Mouse (Mus musculus) layer of hippocampus, adult 18-20 months (tissue): Measurements from ENCODE around the gene Tkfc. TPM values are rescaled to one million over a fixed set of nuclear protein-coding genes. Genes with fewer than 3 reads are reported as not detected.

Experiments used
- DNase-seq, 2 experiments: peaks; one replicate each; pipeline ENCODE4 v3.0.0; 2022; ENCODE audit warnings: low spot score in 2 of 2
- long read RNA-seq: library from polyadenylated mRNA; stranded (forward); transcript quantifications from one replicate; pipeline ENCODE4 v2.0.0, GENCODE M21; 2021
- total RNA-seq, 2 experiments: library from RNA; stranded (reverse); gene quantifications; 2 replicates each; pipeline ENCODE4 v1.2.3; 2021

The Tkfc gene
- total RNA-seq = 10 to 100 TPM; 15.2 to 16.8 TPM
- long read RNA-seq, partial matches to known transcripts = 0 of 11 reads
- long read RNA-seq, other reads (novel, unspliced or antisense) = 8 of 11 reads

DNA sequence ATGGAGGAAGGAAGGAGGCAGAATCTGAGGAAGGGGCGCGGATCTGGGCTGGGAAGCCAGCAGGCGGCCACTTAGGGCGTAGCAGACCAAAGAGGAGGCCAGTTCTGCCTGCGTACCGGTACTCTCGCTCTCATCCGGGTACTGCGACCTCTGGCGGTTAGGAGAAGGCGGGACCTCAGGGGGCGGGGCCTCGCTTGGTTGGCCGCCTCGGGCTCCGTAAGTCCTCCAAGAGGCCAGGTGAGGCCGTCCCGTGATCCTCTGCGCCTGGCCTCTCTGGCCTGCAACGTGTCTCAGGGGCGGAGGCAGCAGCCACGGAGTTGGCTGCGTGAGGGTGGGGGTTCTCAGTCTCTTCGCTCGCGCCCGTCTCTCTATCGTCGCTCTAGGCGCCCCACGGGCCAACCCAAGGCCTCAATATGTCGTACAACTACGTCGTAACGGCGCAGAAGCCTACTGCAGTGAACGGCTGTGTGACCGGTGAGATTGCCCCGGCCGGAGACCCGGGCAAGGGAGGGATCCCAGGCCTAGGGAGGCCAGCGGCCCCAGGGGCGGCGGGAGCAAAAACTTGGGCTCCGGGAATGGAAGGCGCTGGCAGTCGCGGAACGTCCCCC, at the start of gene Tkfc, which contains the start of gene Ddb1:
Gene Tkfc (minus strand): TSS at position 362 of the 608 bp plus-strand sequence.
Gene Ddb1 (plus strand): TSS at position 35 of the 608 bp plus-strand sequence.
- DNase-seq = peak; percentile 98 to 99

DNA sequence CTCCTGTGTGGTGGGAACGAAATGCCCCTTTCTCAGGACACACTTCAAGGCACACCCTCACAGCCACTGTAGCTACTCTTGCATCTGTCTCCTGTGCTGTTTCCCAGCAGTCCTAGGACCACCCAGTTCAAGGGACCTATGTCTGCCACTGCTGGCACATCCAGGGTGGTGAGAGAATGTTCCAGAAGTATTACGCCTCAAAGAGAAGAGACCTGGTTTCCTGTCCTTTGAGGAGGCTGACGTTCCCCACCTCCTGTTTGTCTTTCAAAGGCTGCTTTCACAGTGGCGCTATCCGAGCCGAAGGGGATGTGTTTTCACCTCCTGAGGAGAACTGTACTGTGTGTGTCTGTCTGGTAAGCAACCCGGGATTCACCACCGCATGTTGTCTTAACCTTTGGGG, 42.7 kb upstream of the Tkfc start:
- no peak for DNase-seq

DNA sequence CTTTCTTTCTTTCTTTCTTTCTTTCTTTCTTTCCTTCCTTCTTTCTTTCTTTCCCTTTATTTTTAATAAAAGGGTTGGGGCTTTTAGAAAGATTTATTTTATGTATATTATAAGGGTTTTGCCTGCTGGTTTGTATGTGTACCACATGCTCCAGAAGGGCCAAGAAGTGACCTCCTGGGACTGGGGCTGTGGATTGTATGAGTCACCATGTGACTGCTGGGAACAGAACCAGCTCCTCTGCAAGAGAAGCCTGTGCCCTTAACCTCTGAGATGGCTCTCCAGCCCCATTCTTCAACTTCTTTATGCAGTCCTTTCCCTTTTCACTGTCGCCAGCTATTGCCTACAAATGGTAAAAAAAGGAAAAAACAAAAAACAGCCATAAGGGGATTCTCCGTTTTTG, 40.2 kb upstream of the Tkfc start:
- no peak for DNase-seq

DNA sequence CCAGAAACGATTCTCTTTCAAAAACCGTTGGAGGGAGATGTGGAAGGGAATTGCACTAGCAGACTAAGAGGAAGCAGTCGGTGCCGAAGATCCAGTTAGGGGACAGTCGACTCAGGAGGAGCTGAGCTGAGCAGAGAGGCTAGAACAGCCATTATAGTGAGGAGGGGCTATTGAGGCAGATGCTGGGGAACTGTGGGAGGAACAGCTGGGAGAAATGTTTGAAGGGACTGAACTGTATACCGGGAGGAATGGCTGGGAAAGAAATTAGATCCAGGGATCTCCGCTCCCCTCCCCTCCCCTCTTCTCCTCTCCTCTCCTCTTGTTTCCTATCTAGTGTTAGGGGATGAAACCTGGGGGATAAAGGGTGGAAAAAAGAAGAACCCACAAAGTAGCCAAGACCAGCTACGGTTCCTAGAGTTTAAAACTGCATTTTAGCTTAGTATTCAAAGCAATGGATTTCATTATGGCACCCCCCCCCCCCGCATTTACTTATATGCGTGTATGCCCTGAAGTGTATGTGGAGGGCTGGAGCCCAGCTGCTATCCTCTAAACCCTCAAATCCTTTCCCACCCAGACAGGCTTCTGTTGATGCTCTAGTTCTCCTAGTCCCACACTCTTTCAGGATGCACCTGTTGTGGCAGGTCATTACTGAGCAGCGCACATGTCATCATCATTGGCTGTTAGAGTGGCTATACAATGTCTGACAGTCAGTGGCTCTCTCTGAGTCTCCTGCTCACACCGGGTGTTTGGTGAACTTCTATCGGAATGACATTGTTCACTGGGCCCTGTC, 35.3 kb upstream of the Tkfc start:
- no peak for DNase-seq

DNA sequence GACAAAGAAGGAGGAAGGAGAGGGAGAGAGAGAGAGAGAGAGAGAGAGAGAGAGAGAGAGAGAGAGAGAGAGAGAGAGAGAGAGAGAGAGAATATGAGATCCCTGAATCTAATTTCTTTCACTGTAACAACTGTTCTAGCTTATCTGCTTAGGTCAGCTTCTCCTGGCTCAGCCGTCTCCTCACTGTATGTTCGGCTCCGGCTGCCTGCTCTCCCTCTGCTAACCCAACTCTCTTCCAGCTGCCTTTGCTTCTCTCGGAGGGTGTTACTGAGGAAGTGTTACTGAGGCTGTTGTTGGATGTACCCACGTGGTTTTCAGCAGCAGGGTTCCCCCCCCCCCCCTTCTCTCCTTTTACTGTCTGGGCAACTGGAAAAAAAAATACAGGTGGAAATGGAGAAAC, 34.6 kb upstream of the Tkfc start:
- DNase-seq = no peak

DNA sequence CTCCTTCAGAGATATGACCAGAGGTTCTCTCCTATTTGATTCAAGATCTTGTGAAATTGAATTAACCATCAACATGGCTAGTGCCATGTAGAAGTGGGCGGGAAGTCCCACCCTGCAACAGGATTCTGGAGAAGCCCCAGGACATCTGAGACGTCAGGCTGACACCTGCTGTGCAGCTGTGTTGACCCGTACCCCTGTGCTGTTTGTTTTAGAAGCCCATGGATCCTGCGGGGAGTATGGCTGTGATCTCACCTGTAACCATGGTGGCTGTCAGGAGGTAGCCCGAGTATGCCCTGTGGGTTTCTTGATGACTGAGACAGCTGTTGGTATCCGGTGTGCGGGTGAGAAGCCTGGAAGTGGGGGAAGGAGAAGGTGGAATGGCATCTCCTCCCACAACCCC, 32.4 kb upstream of the Tkfc start:
- DNase-seq = no peak

DNA sequence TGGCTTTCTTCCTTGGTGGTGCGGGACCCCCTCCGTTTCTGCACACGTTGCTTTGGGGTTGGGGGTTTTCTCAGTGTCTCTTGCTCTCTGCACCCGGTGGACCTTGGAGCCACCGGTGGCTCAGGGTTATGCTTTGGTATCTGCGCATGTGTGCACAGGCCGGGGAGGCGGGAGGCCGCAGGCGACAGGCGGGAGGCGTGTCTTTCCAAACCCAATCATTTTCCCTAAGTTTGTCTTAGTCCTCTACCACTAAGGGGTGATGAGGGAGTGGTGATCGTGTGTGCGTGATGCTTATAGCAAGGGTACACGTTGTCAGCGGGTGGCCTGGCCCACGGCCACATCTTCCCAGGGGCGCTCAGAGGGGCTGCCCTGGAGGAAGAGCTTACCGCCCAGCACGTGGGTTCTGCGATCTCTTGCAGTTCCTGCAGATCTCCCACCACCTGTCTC, 29.4 kb upstream of the Tkfc start:
- peak; percentile 61 to 82 for DNase-seq

DNA sequence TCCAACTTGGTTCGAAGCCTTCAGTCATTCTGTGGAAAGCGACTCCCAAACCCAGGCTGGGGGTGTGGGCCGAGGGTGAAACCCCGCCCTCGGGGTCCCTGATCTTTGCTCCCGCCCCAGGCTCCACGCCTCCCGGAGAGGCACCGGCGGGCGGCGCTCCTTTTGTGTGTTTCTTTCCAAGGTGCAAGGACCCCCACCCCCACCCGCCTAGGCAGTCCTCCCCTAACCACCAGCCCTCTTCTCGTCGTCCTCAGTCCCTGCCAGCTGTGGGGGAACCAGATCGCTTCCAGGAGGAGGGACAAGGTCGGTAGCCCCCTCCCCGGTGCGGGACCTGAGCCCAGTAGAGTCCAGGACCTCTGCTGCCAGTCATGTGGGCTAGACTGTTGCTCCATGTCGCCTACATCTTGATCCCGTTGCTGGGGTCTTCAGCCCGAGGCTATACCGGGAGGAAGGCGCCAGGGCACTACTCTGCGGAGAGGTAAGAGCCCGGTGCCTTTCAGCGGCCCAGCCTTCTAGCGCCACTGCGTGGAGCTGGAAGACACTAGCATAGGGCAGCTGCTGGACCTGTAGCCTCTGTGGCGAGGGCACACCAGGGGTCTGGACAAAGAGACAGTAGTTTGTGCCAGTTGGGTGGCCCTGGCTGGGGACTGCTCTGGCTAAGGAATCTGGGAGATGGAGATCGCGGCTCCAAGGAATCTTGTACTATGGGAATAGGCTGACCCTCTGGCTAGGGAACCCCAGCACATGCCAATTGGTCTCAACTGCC, 28.8 kb upstream of the Tkfc start, which contains the start of gene Vwce:
Gene Vwce (plus strand): TSS at position 108 of the 766 bp plus-strand sequence.
- peak in 1 of 2 experiments; percentile 36 for DNase-seq

DNA sequence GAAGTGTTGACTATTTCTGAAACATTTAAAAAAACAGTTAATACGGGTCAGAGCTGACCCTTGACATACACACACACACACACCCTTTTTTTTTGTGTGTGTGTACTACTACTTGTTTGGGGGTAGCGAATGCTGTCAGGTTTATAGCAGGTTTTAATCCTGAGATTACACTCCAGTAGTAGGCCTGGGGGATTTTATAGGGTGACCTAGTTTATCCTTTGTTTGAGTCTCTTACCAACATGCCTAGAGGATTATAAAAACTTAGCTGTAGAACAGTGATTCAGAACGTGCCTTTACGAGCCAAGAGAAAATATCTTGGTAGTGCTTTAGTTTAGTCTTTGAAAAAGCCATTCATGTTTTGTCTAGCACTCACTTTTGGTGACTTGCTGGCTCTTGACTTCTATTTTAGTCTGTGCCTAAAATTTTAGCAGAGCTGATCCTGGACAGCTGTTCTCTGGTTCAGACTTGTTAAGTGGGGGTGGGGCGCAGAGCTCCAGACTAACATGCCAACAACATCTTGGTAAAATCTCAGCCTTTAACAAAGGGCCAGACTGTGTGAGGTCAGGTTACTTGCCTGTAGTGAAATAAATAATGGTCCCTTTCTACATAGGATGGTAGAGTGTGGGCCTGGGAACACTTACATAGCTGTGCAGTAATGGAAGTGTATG, 3.3 kb upstream of the Tkfc start:
- DNase-seq = no peak

DNA sequence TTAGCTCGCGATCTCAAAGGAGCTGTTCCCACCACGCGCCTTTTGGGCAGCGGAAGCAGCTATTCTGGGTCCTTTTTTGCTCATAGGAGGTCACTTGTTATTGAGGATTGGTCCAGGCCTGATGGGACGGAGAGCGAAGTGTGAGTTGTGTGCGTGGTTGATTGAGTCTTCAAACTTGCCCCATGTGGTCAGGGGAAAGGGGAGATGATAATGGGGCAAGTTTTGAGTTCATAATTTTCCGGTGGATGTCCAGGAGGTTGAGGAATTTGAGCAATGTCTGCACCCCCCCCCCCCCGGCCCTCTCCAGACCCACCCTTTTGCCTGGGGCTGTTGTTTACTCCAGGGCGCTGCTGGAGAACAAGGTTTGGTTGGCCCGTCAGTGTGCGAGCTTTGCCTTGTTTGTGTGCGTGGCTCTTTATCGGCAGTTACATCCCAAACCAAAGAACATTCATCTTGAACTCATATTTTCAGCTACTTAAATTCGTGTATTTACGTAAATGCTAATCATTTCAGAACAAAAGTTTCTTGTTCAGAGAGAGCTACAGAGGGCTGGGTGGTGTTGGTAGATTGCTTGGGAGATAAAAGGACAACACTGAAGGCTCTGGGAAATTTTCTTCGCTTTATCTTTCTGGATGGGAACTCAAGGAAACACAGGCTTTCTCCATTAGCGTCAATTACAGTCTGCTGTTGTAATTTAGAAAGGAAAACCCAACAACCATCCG, 608 bp upstream of the Tkfc start:
- DNase-seq = no peak

DNA sequence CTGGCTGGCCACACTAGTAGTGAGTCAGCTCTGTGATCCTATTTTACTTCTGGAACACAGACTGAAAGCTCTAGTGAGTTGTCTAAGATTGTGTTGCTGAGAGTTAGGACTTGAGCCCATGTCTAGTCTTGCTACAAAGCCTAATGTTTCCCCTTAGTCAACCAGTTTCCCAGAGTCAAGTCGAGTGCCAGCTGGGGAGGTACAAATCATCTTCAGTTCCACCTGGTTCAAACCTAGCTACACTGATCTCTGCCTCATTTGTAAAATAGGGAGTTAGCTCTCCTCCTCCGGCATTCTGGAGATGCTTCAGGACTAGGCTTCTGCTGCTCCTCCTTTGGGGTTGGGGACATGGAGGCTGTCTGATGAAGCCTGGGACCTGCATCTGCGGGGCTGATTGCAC, 920 bp downstream of the Tkfc start:
- DNase-seq = no peak

DNA sequence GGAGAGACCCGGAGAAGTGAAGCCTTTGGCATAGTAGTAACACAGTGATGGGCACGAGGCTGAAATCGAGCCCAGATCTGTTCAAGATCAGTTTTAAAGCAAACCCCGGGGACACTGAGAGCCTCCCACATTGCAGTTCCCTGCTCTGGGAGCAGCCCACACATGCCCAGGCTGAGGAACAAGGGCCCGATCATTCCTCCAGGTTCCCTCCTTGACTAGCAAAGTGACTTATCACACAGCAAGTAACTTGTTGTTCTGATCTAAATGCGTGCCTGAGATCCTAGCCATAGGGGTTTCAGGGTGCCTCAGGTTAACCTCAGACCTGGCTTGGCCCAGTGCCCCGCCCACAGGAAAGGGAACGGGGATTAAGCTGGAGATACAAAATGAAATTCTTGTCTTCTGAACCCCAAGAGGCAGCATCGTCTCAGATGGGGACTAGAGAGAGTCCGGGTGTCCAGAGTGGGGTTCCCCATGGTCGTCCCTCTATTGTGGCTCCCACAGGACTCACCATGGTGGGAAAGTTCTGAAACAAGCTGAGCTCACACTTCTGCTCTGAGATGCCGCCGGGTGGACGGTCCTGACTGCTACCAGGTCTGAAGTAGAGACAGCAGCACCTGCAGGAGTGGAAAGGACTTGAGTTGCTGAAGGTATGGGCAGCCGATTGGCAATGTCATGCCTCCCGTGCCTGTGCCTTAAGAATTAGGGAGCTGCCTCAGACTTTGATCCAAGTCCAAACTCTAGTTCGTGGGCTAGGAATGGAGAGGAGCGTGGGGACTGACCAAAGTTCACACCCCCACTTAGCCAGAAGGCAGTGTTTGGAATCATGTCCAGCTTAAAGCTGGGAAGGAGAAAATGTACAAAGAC, 1.6 kb downstream of the Tkfc start:
- DNase-seq = no peak

DNA sequence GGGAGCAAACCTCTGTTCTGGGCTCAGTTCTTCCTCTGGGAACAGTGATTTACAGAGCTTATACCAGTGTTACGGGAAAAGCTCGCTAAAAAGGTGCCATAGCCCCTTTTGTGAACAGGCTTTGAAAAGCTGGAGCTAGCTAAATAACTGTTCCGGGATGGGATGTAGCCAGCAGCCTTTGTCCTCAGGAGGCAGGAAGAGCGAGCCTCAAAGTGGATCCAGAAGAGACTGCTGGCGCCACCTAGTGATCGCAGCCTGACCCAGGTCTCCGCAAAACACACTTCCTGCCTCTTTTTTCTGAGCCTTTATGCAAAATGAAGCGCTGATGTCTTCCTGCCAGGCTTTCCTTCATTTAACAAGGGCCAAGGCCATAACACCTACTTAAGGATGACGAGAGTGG, 2.7 kb downstream of the Tkfc start:
- DNase-seq = peak; percentile 67 to 94

DNA sequence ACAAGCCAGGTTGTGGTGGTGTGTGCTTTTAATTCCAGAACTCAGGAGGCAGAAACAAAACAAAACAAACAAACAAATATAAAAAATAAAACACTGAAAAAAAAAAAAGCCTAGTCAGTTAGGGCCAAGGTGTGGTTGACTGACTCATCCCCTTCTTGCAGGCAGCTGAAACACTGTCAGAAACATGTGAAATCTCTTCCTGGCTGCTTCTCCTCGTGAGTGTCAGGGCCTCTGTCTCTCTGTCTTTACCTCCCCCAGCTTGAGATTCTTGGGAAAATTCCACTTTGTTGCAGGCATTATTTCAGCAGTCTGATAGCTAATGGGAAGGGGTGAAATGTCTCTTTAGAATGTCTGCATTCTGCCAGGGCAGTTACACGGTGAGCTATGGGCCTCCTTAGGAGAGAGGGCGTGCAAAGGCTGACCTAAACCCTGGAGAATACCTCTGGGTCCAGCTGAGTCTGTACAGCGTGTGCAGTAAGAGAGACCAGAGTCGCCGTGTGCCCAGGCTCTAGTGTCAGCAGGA, 3.1 kb downstream of the Tkfc start:
- DNase-seq = no peak

DNA sequence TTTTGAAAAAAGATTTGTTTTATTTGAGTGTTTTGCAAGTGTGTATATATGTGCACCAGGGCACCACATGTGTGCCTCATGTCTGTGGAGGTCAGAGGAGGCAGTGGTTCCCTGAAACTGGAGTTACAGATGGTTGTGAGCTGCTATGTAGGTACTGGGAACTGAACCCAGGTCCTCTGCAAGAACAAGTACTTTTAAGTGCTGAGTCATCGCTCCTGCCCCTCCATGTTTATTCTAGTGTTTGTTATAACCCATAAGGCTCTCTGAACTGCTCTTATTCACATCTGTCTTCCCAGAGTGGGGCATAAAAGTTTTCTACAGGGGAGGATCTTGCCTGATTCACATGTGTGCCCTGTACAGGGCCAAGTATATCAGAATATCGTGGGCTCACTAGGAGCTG, 5.8 kb downstream of the Tkfc start:
- no peak for DNase-seq

DNA sequence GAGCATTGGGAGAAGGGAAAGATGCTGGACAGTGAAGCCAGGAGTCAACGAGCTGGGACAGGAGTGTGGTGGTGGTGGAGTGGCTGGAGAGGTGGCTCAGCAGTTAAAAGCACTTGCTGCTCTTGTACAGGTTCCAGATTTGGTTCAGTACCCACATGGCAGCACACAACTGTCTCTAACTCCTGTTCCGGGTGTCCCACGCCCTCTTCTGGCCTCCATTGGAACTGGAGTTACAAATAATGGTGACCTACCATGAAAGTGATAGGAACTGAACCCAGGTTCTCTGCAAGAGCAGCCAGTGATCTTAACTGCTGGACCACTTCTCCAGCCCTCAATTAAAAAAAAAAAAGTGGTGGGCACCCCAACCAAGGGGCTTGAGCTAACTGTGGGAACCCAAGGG, 7.3 kb downstream of the Tkfc start:
- DNase-seq = no peak

DNA sequence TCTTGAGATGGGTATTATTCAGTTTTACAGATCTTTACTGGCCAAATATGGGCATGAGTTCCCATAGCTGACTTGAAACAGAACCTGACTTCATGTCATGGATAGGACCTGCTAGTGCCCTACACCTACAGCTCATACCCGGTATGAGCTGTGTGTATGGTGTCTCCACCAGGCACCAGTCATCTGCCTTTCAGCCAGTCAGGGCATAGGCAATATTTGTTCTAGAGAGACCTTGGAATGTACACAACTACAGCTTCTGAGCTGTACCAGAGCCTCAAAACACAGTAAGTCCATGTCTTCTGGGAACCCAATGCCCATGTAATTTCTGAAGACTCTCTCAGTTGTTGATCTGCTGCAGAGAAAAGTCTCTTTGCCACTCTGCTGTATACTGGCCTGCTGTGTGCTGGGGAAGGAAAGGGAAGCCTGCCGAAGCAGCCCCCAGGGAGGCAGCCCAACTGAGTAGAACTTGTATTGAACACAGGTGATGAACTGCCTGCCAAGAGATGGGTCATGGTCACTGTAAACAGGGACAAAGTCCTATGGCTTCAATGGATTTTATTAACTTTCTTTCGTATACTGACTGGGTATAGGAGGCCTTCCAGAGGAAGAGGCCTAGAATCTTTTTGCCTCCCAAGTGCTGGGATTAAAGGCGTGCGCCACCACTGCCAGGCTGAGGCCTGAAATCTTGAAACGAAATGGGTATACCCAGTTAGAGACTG, 13.6 kb downstream of the Tkfc start:
- DNase-seq = no peak

DNA sequence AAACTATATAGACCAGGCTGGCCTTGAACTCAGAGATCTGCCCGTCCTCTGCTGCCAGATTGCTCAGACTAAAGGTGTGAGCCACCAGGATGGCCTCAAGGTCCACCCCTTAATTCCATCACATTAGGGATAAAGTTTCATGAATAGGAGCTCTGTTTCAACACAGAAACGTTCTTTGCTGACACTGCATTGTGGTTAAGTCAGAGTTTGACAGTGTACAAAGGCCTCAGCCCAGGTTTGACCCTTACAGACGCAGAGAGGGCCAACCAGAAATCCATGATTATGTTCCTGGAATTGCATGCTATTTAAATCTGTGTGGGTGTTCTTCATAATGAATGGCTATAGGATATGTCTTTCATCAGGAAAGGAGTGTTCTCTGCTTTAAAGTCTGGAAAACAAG, 15.2 kb downstream of the Tkfc start:
- no peak for DNase-seq
